Mouse (Mus musculus) layer of hippocampus, postnatal 25 days (tissue): Measurements from ENCODE around the gene Neurod2. TPM values are rescaled to one million over a fixed set of nuclear protein-coding genes. Genes with fewer than 3 reads are reported as not detected.

Experiments used
- DNase-seq, 2 experiments: peaks; one replicate each; pipeline ENCODE4 v3.0.0; 2022; ENCODE audit warnings: mixed read lengths in 2 of 2, low spot score in 1 of 2; ENCODE audit errors: extremely low spot score in 1 of 2
- total RNA-seq, 2 experiments: library from RNA; stranded (reverse); gene quantifications; 2 replicates each; pipeline ENCODE4 v1.2.3; 2021

Gene Neurod2
- total RNA-seq, 2 experiments from 2014 or later = 139 to 148 TPM

- DNase-seq = peak in 1 of 2 experiments; percentile 49
These were observed 26.4 kb upstream of the Neurod2 start for GRCm38 (mm10) chr11:98355732-98356299.

GRCm38 (mm10) chr11:98354445-98354844 is 25.0 kb upstream of the Neurod2 start:
- DNase-seq = no peak

GRCm38 (mm10) chr11:98353651-98354211 is 24.3 kb upstream of the Neurod2 start:
- no peak for DNase-seq

DNA sequence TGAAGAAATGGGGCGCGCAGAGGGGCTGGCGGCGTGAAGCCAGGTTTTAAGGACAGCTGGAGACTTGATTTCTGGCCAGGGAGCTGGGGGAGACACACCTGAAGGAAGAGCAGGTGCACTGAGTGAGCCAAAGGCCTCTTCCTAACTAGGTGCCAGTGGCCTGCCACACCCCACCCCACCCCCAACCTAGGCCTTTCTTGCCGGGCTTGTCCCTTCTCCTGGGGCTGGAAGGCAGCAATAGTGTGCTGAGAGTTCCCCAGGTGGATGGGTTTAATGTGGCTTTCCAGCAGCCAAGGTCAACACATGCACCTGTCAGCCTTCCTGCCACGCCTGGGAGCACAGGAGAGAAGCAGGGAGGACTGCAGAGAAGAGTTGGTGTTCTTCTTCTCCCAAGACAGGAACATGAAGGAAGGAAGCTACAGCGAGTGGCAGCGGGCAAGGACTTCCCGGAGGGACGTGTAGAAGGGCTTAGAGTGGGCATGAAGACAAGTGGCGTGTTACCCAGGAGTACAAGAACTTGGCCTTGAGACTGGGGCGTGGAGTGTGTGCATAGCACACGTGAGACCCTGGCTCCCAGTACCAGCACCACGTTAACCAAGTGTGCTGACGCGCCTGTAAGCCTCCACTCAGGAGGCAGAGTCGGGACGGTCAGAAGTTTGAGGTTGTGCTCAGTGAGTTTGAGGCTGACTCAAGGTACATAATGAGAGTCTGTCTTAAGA is 23.0 kb upstream of the Neurod2 start:
- no peak for DNase-seq

DNA sequence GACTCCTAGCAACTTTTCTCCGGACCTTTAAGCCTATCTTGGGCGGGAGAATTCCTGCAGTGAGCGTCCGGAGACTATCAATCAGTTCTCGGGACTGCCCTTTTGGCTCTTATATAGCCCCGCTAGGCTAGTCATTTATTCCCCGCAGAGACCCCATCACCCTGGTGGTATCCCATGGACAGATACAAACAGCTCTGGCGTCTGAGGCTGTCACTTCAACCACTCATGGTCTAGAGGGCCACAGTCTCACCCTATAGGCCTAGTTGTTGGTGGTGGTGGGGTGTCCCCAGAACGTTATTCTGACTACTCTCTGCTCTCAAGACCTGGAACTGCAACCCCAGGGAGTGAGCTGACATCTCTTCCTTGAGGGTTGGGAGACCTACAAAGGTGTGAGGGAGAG is 19.9 kb upstream of the Neurod2 start:
- no peak for DNase-seq

DNA sequence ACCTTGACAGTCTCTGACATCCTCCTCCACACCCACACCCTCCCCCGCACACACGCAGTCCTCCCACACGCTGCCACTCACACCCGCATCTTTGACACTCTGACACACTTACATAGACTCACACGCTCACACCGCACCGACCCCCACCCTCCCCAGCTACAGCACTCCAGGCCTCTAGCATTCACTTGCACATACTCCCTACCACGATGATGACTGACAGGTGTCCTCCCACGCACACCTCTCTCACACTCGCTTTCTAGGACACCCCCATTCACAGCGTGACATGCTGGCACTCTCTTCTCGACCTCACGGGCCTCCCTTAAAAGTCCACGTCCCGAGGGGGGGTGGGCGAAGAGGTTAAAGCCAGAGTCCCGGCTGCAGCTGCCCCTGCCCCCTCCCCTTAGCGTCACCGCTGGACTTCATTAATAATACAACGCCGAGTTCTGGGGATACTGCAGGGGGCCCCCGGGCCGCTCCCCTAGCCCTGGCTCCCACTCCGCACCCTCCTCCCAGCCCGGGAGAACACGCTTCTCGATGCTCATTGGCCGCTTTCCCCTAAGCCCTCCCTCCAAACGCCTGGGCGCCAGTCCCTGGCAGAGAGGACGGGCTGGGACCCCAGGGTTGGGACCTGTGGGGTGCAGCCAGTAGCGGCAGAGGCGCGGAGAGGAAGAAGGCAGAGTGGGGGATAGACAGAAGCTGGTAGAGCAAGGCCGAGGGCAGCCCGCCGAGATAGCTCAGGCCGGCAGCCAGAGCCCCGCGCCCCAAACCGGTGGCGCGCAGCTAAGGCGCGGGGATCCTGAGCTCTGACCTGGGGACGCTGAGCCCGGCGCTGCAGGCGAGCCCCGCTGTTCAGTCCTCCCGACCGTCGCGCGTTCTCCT is 18.9 kb upstream of the Neurod2 start, which contains the start of gene Ppp1r1b:
Ppp1r1b (plus strand) TSS at position 322 of the 879 bp plus-strand sequence.
- DNase-seq = peak; percentile 56 to 59

- no peak for DNase-seq
These were observed 18.1 kb upstream of the Neurod2 start for GRCm38 (mm10) chr11:98347385-98348082.

GRCm38 (mm10) chr11:98346168-98346567 is 16.7 kb upstream of the Neurod2 start:
- no peak for DNase-seq

DNA sequence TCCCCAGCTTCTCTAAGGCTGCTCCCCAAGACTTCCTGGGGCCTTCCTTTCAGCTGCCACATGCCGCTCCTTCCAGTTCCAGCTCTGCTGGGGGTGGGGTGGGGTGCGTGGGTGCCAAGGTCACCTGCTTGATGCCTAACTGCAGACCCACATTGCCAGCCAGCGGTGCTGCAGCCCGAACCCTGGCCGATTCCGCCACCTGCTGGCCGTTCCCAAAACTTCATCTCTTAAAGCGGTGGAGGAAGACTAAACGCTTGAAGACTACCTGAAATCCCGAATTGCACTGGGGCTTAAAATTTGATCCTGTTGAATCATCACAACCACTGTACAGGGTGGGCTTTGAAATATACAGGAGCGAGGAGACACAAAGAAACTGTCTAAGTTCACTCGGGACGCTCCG is 15.8 kb upstream of the Neurod2 start:
- peak; percentile 80 to 91 for DNase-seq

- DNase-seq = peak; percentile 100
These were observed 12.8 kb upstream of the Neurod2 start for GRCm38 (mm10) chr11:98342000-98342945.

GRCm38 (mm10) chr11:98341174-98341573 is 11.7 kb upstream of the Neurod2 start:
- DNase-seq = no peak

GRCm38 (mm10) chr11:98340597-98340996 is 11.1 kb upstream of the Neurod2 start:
- no peak for DNase-seq

GRCm38 (mm10) chr11:98339679-98340287 is 10.3 kb upstream of the Neurod2 start:
- no peak for DNase-seq

DNA sequence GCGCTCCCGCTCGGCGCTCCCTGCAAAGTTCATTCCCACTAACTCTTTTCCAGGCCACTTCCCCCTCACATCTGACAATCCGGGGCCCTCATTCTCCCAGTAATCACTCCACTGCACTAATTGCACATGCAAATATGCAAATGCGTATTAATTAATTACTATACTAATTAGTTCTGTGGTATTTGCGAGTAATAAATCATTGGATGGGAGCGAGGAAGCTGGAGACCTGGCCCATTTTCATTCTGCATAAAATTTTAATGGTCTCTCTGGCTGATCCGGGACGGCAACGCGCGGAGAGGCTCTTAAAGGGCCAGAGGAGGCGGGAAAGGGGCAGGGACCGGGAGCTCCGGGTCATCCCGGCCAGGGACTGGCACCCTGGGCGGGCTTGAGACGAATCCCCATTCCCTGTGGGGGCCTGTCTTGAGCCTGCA is 9.6 kb upstream of the Neurod2 start:
- no peak for DNase-seq

- DNase-seq = peak in 1 of 2 experiments; percentile 69
These were observed 9.1 kb upstream of the Neurod2 start for GRCm38 (mm10) chr11:98338507-98338961.

- DNase-seq = no peak
These were observed 7.0 kb upstream of the Neurod2 start for GRCm38 (mm10) chr11:98336245-98337107.

DNA sequence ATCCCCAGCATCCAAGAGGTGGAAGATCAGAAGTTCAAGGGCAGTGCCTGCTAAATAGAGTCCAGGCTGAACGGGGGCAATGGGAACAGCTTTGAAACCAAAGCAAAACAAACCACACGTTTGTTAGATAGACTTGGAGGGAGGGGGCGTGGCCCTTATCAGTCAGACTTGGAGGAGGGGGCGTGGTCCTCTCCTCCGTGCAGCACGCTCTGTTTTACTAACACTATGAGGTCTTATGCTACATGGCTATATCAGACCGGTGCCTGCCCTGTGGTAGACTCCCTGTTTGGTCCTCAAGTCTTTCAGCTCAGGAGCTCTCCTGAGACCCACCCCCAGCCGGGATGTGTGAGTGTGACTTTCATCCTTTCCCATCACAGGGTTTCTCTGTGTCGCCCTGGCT is 5.8 kb upstream of the Neurod2 start:
- DNase-seq = no peak
